Mouse (Mus musculus): ENCODE measurements around the gene Topaz1. TPM values are rescaled to one million over a fixed set of nuclear protein-coding genes. Genes with fewer than 3 reads are reported as not detected.
"Not testable (repeated sequence)": the region's sequence is repeated elsewhere in the genome, so short reads cannot be mapped to it uniquely, and the experiment has no call there.

Gene Topaz1
- polyA plus RNA-seq, 1 experiment from 2014 or later, result not detected

GRCm38 (mm10) chr9:122847811-122848311 lies 100.7 kb downstream of the Topaz1 start:
- H3K27ac ChIP-seq; H3K4me3 ChIP-seq (replicated peaks); H3K9ac ChIP-seq; ATAC-seq (ENCODE audit: insufficient read depth, low FRiP score, low read depth); H3K4me2 ChIP-seq; H3K27me3 ChIP-seq (replicated peaks); H3K9me3 ChIP-seq; H3K4me1 ChIP-seq: not testable (repeated sequence)
- 78% methylated on average over 7 of the region's 8 CpGs for WGBS
- peaks cover 42% of the 10 kb centered on the region for H3K36me3 ChIP-seq

Other genes starting within 250 kb of the Topaz1 start
- 5.4 and 6.2 TPM in 2 replicates for gene Tcaim, start 58.2 kb downstream of the Topaz1 start, polyA plus RNA-seq (2015; fragmentation: Nextera tagmentation; extraction: Ambion mirVana)
- 0.28 and 0.30 TPM in 2 replicates for gene Gm35549, start 96.7 kb downstream of the Topaz1 start, polyA plus RNA-seq (2015; fragmentation: Nextera tagmentation; extraction: Ambion mirVana)
- gene Zfp445, start 118.7 kb downstream of the Topaz1 start, polyA plus RNA-seq (2015; fragmentation: Nextera tagmentation; extraction: Ambion mirVana), result 54.9 and 56.1 TPM in 2 replicates
- gene Zkscan7, start 138.3 kb downstream of the Topaz1 start, polyA plus RNA-seq (2015; fragmentation: Nextera tagmentation; extraction: Ambion mirVana), result 4.0 and 4.6 TPM in 2 replicates
- gene Zfp105, start 175.7 kb downstream of the Topaz1 start, polyA plus RNA-seq (2015; fragmentation: Nextera tagmentation; extraction: Ambion mirVana), result 15.0 and 15.1 TPM in 2 replicates
- 29.8 and 33.1 TPM in 2 replicates for gene 1110059G10Rik, start 203.7 kb downstream of the Topaz1 start, polyA plus RNA-seq (2015; fragmentation: Nextera tagmentation; extraction: Ambion mirVana)
- 51.7 and 53.9 TPM in 2 replicates for gene Kif15, start 203.7 kb downstream of the Topaz1 start, polyA plus RNA-seq (2015; fragmentation: Nextera tagmentation; extraction: Ambion mirVana)